Mouse (Mus musculus) erythroblast, embryonic 14.5 days (primary cell): ENCODE measurements around the gene Kcnma1.

Experiments
- GATA1 ChIP-seq: IDR thresholded peaks from 2 replicates; pipeline ENCODE4 v1.6.1; 2012; ENCODE audit warnings: low read length, inconsistent platforms, mixed read lengths
- TAL1 ChIP-seq: IDR thresholded peaks from 3 replicates; pipeline ENCODE4 v1.6.1; 2012; ENCODE audit warnings: low read length, inconsistent platforms, mixed read lengths

DNA sequence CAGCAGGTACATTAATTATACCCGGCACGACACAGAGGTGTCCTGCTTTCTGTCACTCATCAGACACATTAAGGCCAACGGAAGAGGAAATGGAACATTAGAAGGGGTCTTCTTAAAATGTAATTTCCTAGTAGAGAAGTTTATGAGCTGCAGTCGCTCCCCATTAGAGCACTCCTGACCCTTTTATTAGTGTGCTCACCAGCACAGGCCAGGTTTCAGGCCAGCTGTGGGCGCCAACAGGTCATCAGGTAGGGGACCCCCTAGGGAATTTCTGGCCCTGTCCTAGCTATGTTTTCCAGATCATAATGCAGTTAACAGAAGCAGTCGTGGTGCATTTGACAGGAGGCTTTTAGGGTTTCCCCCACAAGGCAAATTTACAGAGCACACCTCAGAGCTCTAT is 472.2 kb downstream of the Kcnma1 start:
- TF ChIP-seq TAL1 (no peak), GATA1 (no peak)
